Mouse (Mus musculus): Measurements from ENCODE around the gene Cln5.

- no peak for TF ChIP-seq CTCF (IDR thresholded peaks at IDR 0.05; ENCODE audit: extremely low read depth, insufficient read depth, insufficient read length, insufficient replicate concordance)
- no peak for TF ChIP-seq POLR2A (IDR thresholded peaks at IDR 0.05; ENCODE audit: low read depth, low read length)
These were observed 40.8 kb upstream of the Cln5 start for GRCm38 (mm10) chr14:103029203-103029602.

All from spleen, adult 2 months (tissue).